Mouse (Mus musculus) CH12.LX (cell line): ENCODE results near the gene Plk1. TPM values are rescaled to one million over a fixed set of nuclear protein-coding genes. Genes with fewer than 3 reads are reported as not detected.
A peak's percentile ranks its signal among the peaks of the same experiment; 100 is the strongest.

Source experiments
- DNase-seq: peaks from one replicate; pipeline ENCODE4 v3.0.0-alpha.2; 2013; ENCODE audit errors: extremely low read depth
- H3K27ac ChIP-seq: 2 replicates; pipeline ENCODE4 v1.5.1; 2012; ENCODE audit warnings: low read depth, mild to moderate bottlenecking, control low read depth, moderate library complexity; ENCODE audit not compliant: insufficient read depth
- H3K27me3 ChIP-seq: replicated peaks from 2 replicates; pipeline ENCODE3; 2012; ENCODE audit warnings: inconsistent platforms
- H3K36me3 ChIP-seq, 2 experiments: replicated peaks in 1 of 2; 2 replicates each; pipeline versions ENCODE3 to v1.6.1; 2012; ENCODE audit warnings: inconsistent platforms in 1 of 2, low read length in 1 of 2, mild to moderate bottlenecking in 1 of 2, mixed read lengths in 1 of 2, moderate library complexity in 1 of 2; ENCODE audit not compliant: control insufficient read depth in 1 of 2, insufficient read depth in 1 of 2
- H3K4me1 ChIP-seq, 2 experiments: 2 replicates each; pipeline ENCODE4 v1.6.1; 2012; ENCODE audit warnings: inconsistent platforms in 1 of 2, moderate library complexity in 1 of 2; ENCODE audit not compliant: insufficient read depth in 2 of 2, control insufficient read depth in 1 of 2
- H3K4me2 ChIP-seq: 2 replicates; pipeline ENCODE4 v1.6.1; 2012; ENCODE audit warnings: low read depth, mild to moderate bottlenecking, control low read depth; ENCODE audit not compliant: poor library complexity, insufficient read depth, severe bottlenecking
- H3K4me3 ChIP-seq, 3 experiments: fragments of 150-350 bp in 1 of 3; sonication (generic) in 1 of 3; replicated peaks in 1 of 3; 2 replicates each; pipeline versions ENCODE3 to v1.5.1; 2011 to 2012; ENCODE audit warnings: low read depth in 2 of 3, low read length in 2 of 3, mild to moderate bottlenecking in 2 of 3, moderate library complexity in 2 of 3, control low read depth in 1 of 3, improper control_type of control experiment in 1 of 3, inconsistent platforms in 1 of 3, mixed read lengths in 1 of 3; ENCODE audit not compliant: poor library complexity in 1 of 3
- H3K79me2 ChIP-seq: replicated peaks from 2 replicates; pipeline ENCODE4 v1.6.1; 2012; ENCODE audit warnings: mild to moderate bottlenecking, moderate library complexity; ENCODE audit not compliant: control insufficient read depth, poor library complexity, insufficient read depth, severe bottlenecking; ENCODE audit errors: extremely low read depth
- H3K9ac ChIP-seq: 2 replicates; pipeline ENCODE4 v1.6.1; 2012; ENCODE audit warnings: low read depth, mild to moderate bottlenecking, control low read depth, moderate library complexity; ENCODE audit not compliant: insufficient read depth
- H3K9me3 ChIP-seq: replicated peaks from 2 replicates; pipeline ENCODE3; 2012; ENCODE audit warnings: low read length, inconsistent platforms, mixed read lengths
- BHLHE40 ChIP-seq: IDR thresholded peaks from 2 replicates; pipeline ENCODE4 v1.6.1; 2011; ENCODE audit warnings: mild to moderate bottlenecking, low read depth, low read length, improper control_type of control experiment
- CHD2 ChIP-seq: IDR thresholded peaks from 2 replicates; pipeline ENCODE4 v1.6.1; 2011; ENCODE audit warnings: low read length, improper control_type of control experiment
- CTCF ChIP-seq, 2 experiments: IDR thresholded peaks in 1 of 2; conservative IDR thresholded peaks in 1 of 2; 2 replicates each; pipeline ENCODE4 v1.5.1; 2011 to 2012; ENCODE audit warnings: low read depth in 2 of 2, low read length in 2 of 2, improper control_type of control experiment in 1 of 2, inconsistent platforms in 1 of 2, mild to moderate bottlenecking in 1 of 2, moderate library complexity in 1 of 2
- E2F4 ChIP-seq: IDR thresholded peaks from 2 replicates; pipeline ENCODE4 v1.6.1; 2011; ENCODE audit warnings: low read depth, low read length, improper control_type of control experiment; ENCODE audit not compliant: insufficient replicate concordance
- ETS1 ChIP-seq: conservative IDR thresholded peaks from 2 replicates; pipeline ENCODE4 v1.6.1; 2012; ENCODE audit warnings: low read depth, mild to moderate bottlenecking, inconsistent platforms, low read length, improper control_type of control experiment, moderate library complexity
- GABPA ChIP-seq: IDR thresholded peaks from 2 replicates; pipeline ENCODE4 v1.6.1; 2012; ENCODE audit warnings: low read depth, low read length, improper control_type of control experiment, inconsistent platforms; ENCODE audit not compliant: insufficient replicate concordance
- IRF4 ChIP-seq: IDR thresholded peaks from 2 replicates; pipeline ENCODE4 v1.6.1; 2014; ENCODE audit warnings: low read depth, mild to moderate bottlenecking, inconsistent platforms, low read length, improper control_type of control experiment
- MAFK ChIP-seq: IDR thresholded peaks from 2 replicates; pipeline ENCODE4 v1.6.1; 2011; ENCODE audit warnings: low read length, improper control_type of control experiment; ENCODE audit not compliant: insufficient replicate concordance
- MAX ChIP-seq: IDR thresholded peaks from 2 replicates; pipeline ENCODE4 v1.6.1; 2011; ENCODE audit warnings: low read length, improper control_type of control experiment
- MAZ ChIP-seq: IDR thresholded peaks from 2 replicates; pipeline ENCODE4 v1.6.1; 2012; ENCODE audit warnings: low read depth, mild to moderate bottlenecking, inconsistent platforms, low read length, improper control_type of control experiment, moderate library complexity
- MXI1 ChIP-seq: IDR thresholded peaks from 2 replicates; pipeline ENCODE4 v1.6.1; 2011; ENCODE audit warnings: mild to moderate bottlenecking, low read depth, low read length, improper control_type of control experiment
- NELFE ChIP-seq: IDR thresholded peaks from 2 replicates; pipeline ENCODE4 v1.6.1; 2011; ENCODE audit warnings: low read depth, low read length, improper control_type of control experiment
- NRF1 ChIP-seq: IDR thresholded peaks from 2 replicates; pipeline ENCODE4 v1.6.1; 2014; ENCODE audit warnings: low read depth, mild to moderate bottlenecking, inconsistent platforms, low read length, improper control_type of control experiment, moderate library complexity
- PAX5 ChIP-seq: IDR thresholded peaks from 2 replicates; pipeline ENCODE4 v1.6.1; 2012; ENCODE audit warnings: low read length, inconsistent platforms, mixed read lengths
- POLR2A ChIP-seq: IDR thresholded peaks from 2 replicates; pipeline ENCODE4 v1.6.1; 2011; ENCODE audit warnings: low read depth, mild to moderate bottlenecking, improper control_type of control experiment, low read length
- POLR2AphosphoS2 ChIP-seq: IDR thresholded peaks from 2 replicates; pipeline ENCODE4 v1.6.1; 2011; ENCODE audit warnings: low read depth, low read length, improper control_type of control experiment
- RCOR1 ChIP-seq: conservative IDR thresholded peaks from 2 replicates; pipeline ENCODE4 v1.6.1; 2012; ENCODE audit warnings: low read depth, mild to moderate bottlenecking, inconsistent platforms, low read length, improper control_type of control experiment
- SIN3A ChIP-seq: IDR thresholded peaks from 2 replicates; pipeline ENCODE4 v1.6.1; 2012; ENCODE audit warnings: low read length, improper control_type of control experiment, inconsistent platforms
- SMC3 ChIP-seq: IDR thresholded peaks from 2 replicates; pipeline ENCODE4 v1.6.1; 2011; ENCODE audit warnings: low read depth, low read length, improper control_type of control experiment
- TCF12 ChIP-seq: IDR thresholded peaks from 2 replicates; pipeline ENCODE4 v1.6.1; 2014; ENCODE audit warnings: low read depth, mild to moderate bottlenecking, inconsistent platforms, low read length, improper control_type of control experiment
- UBTF ChIP-seq: IDR thresholded peaks from 2 replicates; pipeline ENCODE4 v1.6.1; 2012; ENCODE audit warnings: low read depth, mild to moderate bottlenecking, inconsistent platforms, low read length, improper control_type of control experiment, moderate library complexity
- USF2 ChIP-seq: conservative IDR thresholded peaks from 2 replicates; pipeline ENCODE4 v1.6.1; 2011; ENCODE audit warnings: low read depth, low read length, improper control_type of control experiment
- ZKSCAN1 ChIP-seq: IDR thresholded peaks from 2 replicates; pipeline ENCODE4 v1.6.1; 2012; ENCODE audit warnings: low read depth, inconsistent platforms, low read length, improper control_type of control experiment, borderline replicate concordance
- ZMIZ1 ChIP-seq: IDR thresholded peaks from 2 replicates; pipeline ENCODE4 v1.6.1; 2012; ENCODE audit warnings: low read depth, mild to moderate bottlenecking, inconsistent platforms, low read length, improper control_type of control experiment
- ZNF384 ChIP-seq: IDR thresholded peaks from 2 replicates; pipeline ENCODE4 v1.6.1; 2012; ENCODE audit warnings: low read depth, low read length, improper control_type of control experiment, inconsistent platforms
- dilution Hi-C: fragments of 300-500 bp; cut with MboI; formaldehyde crosslinking; loops from 2 replicates; pipeline ENCODE4 v1.14.3; 2020; ENCODE audit warnings: low sequenced_read_pairs; ENCODE audit not compliant: extremely low pct_unique_long_range_greater_than_20kb, extremely low pct_ligation_motif_present
- in situ Hi-C: fragments of 300-500 bp; cut with MboI; formaldehyde crosslinking; loops from 3 replicates; pipeline ENCODE4 v1.14.3; 2019; ENCODE audit warnings: low sequenced_read_pairs, low pct_ligation_motif_present, low pct_unique_long_range_greater_than_20kb, mixed read lengths
- polyA plus RNA-seq: library from polyadenylated mRNA; unstranded; fragments of >175 nt; gene quantifications from 2 replicates; pipeline ENCODE4 v1.2.1, GENCODE M21; 2012; ENCODE audit warnings: low read depth; ENCODE audit not compliant: insufficient read length
- total RNA-seq, 2 experiments: library from RNA; depleted of rRNA; stranded (reverse); fragments of 300-350 nt in 1 of 2; fragments of >200 nt in 1 of 2; gene quantifications; 2 replicates each; pipeline ENCODE4 v1.2.3; 2012 to 2014

Plk1 gene
- total and polyA plus RNA-seq, 3 experiments = 30.4 to 144 (median 44.4) TPM

GRCm38 (mm10) chr7:122158915-122159902 is at the start of gene Plk1 (continued):
- TF ChIP-seq IRF4 = peak; percentile 58; the same call in 1 of the 2 replicates

- in situ Hi-C loops = no loop called here
These were observed 35.7 kb upstream of the Plk1 start for GRCm38 (mm10) chr7:122123518-122123917.

DNA sequence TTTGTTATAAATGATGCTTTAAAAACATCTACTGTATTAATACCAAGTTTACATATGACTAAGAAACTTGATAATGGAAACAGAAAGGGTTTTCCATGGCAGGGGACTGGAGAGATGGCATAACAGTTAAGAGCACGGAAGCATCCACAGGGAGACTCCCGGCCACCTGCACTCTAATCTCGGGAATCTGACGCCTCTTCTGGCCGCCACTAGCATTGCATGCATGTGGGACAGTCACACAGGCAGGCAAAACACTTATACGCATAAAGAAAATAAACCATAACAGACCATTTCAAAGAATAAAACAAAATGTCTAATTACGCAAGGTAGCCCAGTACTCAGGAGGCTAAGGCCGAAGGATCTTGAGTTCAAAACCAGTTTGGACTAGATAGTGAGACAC is 33.6 kb upstream of the Plk1 start:
- Histone ChIP-seq H3K27me3 (no peaks in the 10 kb centered on the region), H3K9ac (no peak overlapping the region), H3K79me2 (no peaks in the 10 kb centered on the region; the same call in 1 of the 2 replicates), H3K4me2 (no peak overlapping the region), H3K4me1 (no peaks in the 10 kb centered on the region)
- dilution Hi-C loops = no loop called here
- no peak for TF ChIP-seq IRF4
- no peak for TF ChIP-seq CHD2
- TF ChIP-seq CTCF (conservative IDR thresholded peaks at IDR 0.05 in 1 of 2, IDR thresholded peaks at IDR 0.05 in 1 of 2; ENCODE audit: low read depth in 2 of 2, low read length in 2 of 2) = no peak
- no peak for TF ChIP-seq BHLHE40
- no peak for TF ChIP-seq MAFK
- no peak for TF ChIP-seq NRF1
- TF ChIP-seq SIN3A = no peak
- TF ChIP-seq, all 38 proteins: peak for 0
- in situ Hi-C loops = no loop called here
- no peaks in the 10 kb centered on the region for H3K9me3 ChIP-seq
- no peak for DNase-seq
- no peak overlapping the region for H3K4me3 ChIP-seq
- H3K27ac ChIP-seq = no peak overlapping the region
- peaks cover 53 to 93% of the 10 kb centered on the region in 2 experiments for H3K36me3 ChIP-seq

More at GRCm38 (mm10) chr7:122123518-122123917, 35.7 kb upstream of the Plk1 start:
- no peak overlapping the region for H3K27ac ChIP-seq
- H3K4me2 ChIP-seq = no peak overlapping the region
- H3K4me1 ChIP-seq = no peaks in the 10 kb centered on the region
- TF ChIP-seq MAZ = no peak
- TF ChIP-seq MXI1 = no peak
- TF ChIP-seq UBTF = no peak
- TF ChIP-seq ZMIZ1 = no peak
- TF ChIP-seq PAX5 = no peak
- TF ChIP-seq POLR2AphosphoS2 = no peak
- TF ChIP-seq BHLHE40 = no peak
- TF ChIP-seq POLR2A = no peak
- no peak for TF ChIP-seq TCF12
- TF ChIP-seq RCOR1 = no peak
- TF ChIP-seq ZKSCAN1 = no peak
- no peak for TF ChIP-seq ZNF384
- TF ChIP-seq E2F4 = no peak
- TF ChIP-seq NELFE = no peak
- no peak for TF ChIP-seq SMC3
- no peak for TF ChIP-seq USF2
- no peak for TF ChIP-seq ETS1
- TF ChIP-seq MAX = no peak
- no peak for TF ChIP-seq GABPA
- dilution Hi-C loops = no loop called here
- no peak for DNase-seq
- no peaks in the 10 kb centered on the region for H3K27me3 ChIP-seq
- no peak overlapping the region for H3K9ac ChIP-seq
- no peaks in the 10 kb centered on the region for H3K79me2 ChIP-seq
- no peak overlapping the region for H3K4me3 ChIP-seq
- H3K9me3 ChIP-seq = no peaks in the 10 kb centered on the region
- H3K36me3 ChIP-seq = peaks cover 63 to 91% of the 10 kb centered on the region in 2 experiments
